Mouse (Mus musculus) midbrain, postnatal 0 days (tissue): ENCODE data around the gene Hist1h2bl. TPM values are rescaled to one million over a fixed set of nuclear protein-coding genes. Genes with fewer than 3 reads are reported as not detected.
"Not testable (repeated sequence)": the region's sequence is repeated elsewhere in the genome, so short reads cannot be mapped to it uniquely, and the experiment has no call there.

Source experiments
- ATAC-seq: fragments of 200-750 bp; cut with Nextera tagmentation; 2 replicates; pipeline ENCODE4 v1.8.0; 2017; ENCODE audit warnings: moderate number of reproducible peaks, mild to moderate bottlenecking, moderate TSS enrichment, moderate library complexity; ENCODE audit not compliant: low FRiP score
- DNase-seq: peaks from one replicate; pipeline ENCODE4 v3.0.0-alpha.2; 2015; ENCODE audit warnings: low spot score
- H3K27ac ChIP-seq: fragments of 300-500 bp; sonication (generic); 2 replicates; pipeline ENCODE4 v1.5.1; 2014; ENCODE audit warnings: low read depth, mild to moderate bottlenecking, low read length, mixed read lengths
- H3K27me3 ChIP-seq: fragments of 300-500 bp; sonication (generic); 2 replicates; pipeline ENCODE4 v1.6.1; 2014; ENCODE audit warnings: low read length, control low read depth, mixed read lengths; ENCODE audit not compliant: insufficient read depth
- H3K36me3 ChIP-seq: fragments of 300-500 bp; sonication (generic); 2 replicates; pipeline ENCODE4 v1.6.1; 2014; ENCODE audit warnings: low read length, control low read depth, mixed read lengths; ENCODE audit not compliant: insufficient read depth
- H3K4me1 ChIP-seq: fragments of 300-500 bp; sonication (generic); 2 replicates; pipeline ENCODE4 v1.6.1; 2014; ENCODE audit warnings: mild to moderate bottlenecking, control low read depth, antibody characterized with exemption, low read length, mixed read lengths; ENCODE audit not compliant: insufficient read depth
- H3K4me2 ChIP-seq: fragments of 300-500 bp; sonication (generic); 2 replicates; pipeline ENCODE4 v1.6.1; 2014; ENCODE audit warnings: low read depth, mild to moderate bottlenecking, low read length, mixed read lengths; ENCODE audit not compliant: poor library complexity, severe bottlenecking
- H3K4me3 ChIP-seq: fragments of 300-500 bp; sonication (generic); 2 replicates; pipeline ENCODE4 v1.5.1; 2014; ENCODE audit warnings: low read depth, mild to moderate bottlenecking, low read length, moderate library complexity
- H3K9ac ChIP-seq: fragments of 300-500 bp; sonication (generic); replicated peaks from 2 replicates; pipeline ENCODE4 v1.6.1; 2014; ENCODE audit warnings: mild to moderate bottlenecking, low read length, moderate library complexity, mixed read lengths; ENCODE audit not compliant: poor library complexity, severe bottlenecking
- H3K9me3 ChIP-seq: fragments of 300-500 bp; sonication (generic); 2 replicates; pipeline ENCODE4 v1.6.1; 2016; ENCODE audit warnings: low read length, control low read depth
- CTCF ChIP-seq: IDR thresholded peaks from 2 replicates; pipeline ENCODE4 v1.5.1; 2016; ENCODE audit warnings: antibody characterized with exemption, mild to moderate bottlenecking
- WGBS: fragments of 180-500 bp; shearing (Covaris S2); extraction: QIAGEN DNeasy Blood & Tissue Kit; methylation state at CpG from one replicate; pipeline ENCODE4 v1.1.7; 2014; 5-methylcytosine and 5-hydroxymethylcytosine counted together
- polyA plus RNA-seq: library from polyadenylated mRNA; unstranded; fragments of >200 nt; fragmentation: Nextera tagmentation; extraction: Ambion mirVana; gene quantifications from 2 replicates; pipeline ENCODE4 v1.2.1, GENCODE M21; 2015
- total RNA-seq: library from RNA; depleted of rRNA; stranded (reverse); fragments of >200 nt; gene quantifications from 2 replicates; pipeline ENCODE4 v1.2.3, GENCODE M21; 2014; rRNA removed

Hist1h2bl gene
- total RNA-seq (87.0 and 175 TPM in 2 replicates), polyA plus RNA-seq (not detected in 2 replicates)

DNA sequence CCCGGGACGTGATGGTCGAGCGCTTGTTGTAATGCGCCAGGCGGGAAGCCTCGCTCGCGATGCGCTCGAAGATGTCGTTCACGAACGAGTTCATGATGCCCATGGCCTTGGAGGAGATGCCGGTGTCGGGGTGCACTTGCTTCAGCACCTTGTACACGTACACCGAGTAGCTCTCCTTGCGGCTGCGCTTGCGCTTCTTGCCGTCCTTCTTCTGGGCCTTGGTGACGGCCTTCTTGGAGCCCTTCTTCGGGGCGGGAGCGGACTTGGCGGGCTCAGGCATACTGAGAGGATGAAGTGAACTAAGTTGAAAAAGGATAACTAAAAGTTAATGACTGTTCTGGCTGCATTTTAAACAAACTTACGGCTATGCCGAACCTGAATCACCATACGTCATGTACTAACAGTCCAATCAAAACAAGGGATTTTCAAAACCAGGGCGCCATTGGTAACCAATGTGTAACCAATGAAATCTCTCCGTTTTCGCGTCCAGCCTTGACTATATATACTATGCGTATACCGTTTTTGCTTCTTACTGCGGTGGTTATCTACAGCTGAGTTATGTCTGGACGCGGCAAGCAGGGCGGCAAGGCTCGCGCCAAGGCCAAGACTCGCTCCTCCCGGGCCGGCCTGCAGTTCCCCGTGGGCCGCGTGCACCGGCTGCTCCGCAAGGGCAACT, at the start of gene Hist1h2bl, which contains the start of gene Hist1h2ai:
Gene Hist1h2bl (minus strand): TSS at position 280 of the 676 bp plus-strand sequence.
Gene Hist1h2ai (plus strand): TSS at position 559 of the 676 bp plus-strand sequence.
- under 1% methylated on average over 24 of the region's 50 CpGs for WGBS

DNA sequence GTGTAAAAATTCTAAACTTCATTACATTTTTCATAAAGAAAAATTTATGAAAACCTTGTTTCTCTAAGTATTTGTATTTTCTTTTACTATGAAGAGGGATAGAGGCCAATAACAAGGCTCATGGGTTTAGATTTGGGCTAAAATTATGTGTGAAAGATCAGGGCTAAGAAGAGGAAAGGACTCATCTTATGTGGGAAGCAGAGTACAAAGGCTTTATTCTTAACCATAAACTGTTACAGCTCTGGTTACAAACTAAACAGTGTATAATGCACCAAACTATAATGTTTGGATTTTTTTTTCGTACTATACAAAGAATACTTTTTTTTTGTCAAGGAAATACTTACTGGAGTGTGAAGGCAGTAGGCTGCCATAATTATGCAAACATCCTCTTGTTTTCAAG, 39.8 kb upstream of the Hist1h2bl start:
- WGBS = 77% methylated on average over 1 of the region's 1 CpGs
- Histone ChIP-seq H3K27ac (no peak overlapping the region), H3K36me3 (no peaks in the 10 kb centered on the region), H3K9me3 (no peaks in the 10 kb centered on the region), H3K27me3 (no peaks in the 10 kb centered on the region), H3K4me1 (no peaks in the 10 kb centered on the region), H3K4me3 (no peak overlapping the region), H3K4me2 (no peak overlapping the region), H3K9ac (no peak overlapping the region)
- no peak for TF ChIP-seq CTCF
- no peak for DNase-seq
- no peak for ATAC-seq

More for the DNA sequence above, at the start of gene Hist1h2bl, which contains the start of gene Hist1h2ai:
- not testable (repeated sequence) for H3K36me3 ChIP-seq, H3K4me1 ChIP-seq, H3K27me3 ChIP-seq, H3K9me3 ChIP-seq
- Histone ChIP-seq H3K4me3 (peak within 1 kb of the TSS; percentile 38), H3K9ac (peak within 1 kb of the TSS; percentile 50; the same call in 1 of the 2 replicates), H3K4me2 (peak within 1 kb of the TSS; percentile 73), H3K27ac (peak within 1 kb of the TSS; percentile 71)
- ATAC-seq (peak; percentile 96), DNase-seq (peak; percentile 98)

DNA sequence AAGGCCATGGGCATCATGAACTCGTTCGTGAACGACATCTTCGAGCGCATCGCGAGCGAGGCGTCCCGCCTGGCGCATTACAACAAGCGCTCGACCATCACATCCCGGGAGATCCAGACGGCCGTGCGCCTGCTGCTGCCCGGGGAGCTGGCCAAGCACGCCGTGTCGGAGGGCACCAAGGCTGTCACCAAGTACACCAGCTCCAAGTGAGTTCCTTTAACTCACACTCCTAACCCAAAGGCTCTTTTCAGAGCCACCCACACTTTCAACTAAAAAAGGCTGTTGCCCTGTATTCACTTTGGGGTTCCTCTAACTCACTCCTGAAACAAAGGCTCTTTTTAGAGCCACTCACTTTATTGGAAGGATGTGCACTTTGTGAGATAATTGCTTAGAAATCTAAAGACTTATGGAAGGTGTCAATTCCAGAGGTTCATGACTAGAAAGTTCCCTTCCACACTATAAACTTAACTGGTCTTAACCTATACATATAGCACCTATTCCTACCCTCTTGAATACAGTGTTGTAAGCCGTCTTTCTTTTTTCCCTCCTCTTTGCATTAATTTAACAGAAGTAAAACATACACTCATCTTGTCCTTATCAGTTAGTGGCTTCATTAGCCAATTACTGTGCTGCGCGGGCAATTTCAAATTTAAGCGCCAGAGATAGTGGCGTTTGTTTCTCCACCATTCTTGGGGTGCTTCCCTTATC, 38.5 kb upstream of the Hist1h2bl start:
- H3K4me2 ChIP-seq = peak overlapping the region; percentile 61
- H3K4me3 ChIP-seq = peak overlapping the region; percentile 39
- not testable (repeated sequence) for H3K9ac ChIP-seq, H3K4me1 ChIP-seq, H3K36me3 ChIP-seq, H3K9me3 ChIP-seq, ATAC-seq, H3K27me3 ChIP-seq
- under 1% methylated on average over 23 of the region's 26 CpGs for WGBS
- DNase-seq = peak; percentile 67
- H3K27ac ChIP-seq = peak overlapping the region; percentile 84; the same call in 1 of the 2 replicates

DNA sequence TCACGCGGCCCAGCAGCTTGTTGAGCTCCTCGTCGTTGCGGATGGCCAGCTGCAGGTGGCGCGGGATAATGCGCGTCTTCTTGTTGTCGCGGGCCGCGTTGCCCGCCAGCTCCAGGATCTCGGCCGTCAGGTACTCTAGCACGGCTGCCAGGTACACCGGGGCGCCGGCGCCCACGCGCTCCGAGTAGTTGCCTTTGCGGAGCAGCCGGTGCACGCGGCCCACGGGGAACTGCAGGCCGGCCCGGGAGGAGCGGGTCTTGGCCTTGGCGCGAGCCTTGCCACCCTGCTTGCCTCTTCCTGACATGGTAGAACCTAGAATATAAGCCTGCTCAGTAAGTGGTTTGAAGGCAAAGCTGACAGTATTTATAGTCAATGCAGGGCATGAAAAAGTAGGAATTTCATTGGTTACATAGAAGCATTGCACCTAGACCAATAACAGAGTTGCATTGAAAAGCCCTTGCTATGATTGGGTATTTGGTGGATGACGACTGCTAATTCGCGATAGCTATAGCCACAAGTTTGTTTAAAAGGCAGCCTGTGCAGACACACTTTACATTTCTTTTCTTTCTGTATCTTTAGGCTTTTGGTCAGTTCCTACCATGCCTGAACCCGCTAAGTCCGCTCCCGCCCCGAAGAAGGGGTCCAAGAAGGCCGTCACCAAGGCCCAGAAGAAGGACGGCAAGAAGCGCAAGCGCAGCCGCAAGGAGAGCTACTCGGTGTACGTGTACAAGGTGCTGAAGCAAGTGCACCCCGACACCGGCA, 37.8 kb upstream of the Hist1h2bl start, which contains the start of the genes Hist1h2ak and Hist1h2bn:
Gene Hist1h2ak (minus strand): TSS at position 304 of the 762 bp plus-strand sequence.
Gene Hist1h2bn (plus strand): TSS at position 600 of the 762 bp plus-strand sequence.
- H3K4me2 ChIP-seq = peak within 1 kb of the TSS; percentile 61
- not testable (repeated sequence) for H3K36me3 ChIP-seq, H3K9me3 ChIP-seq, H3K4me1 ChIP-seq, H3K27me3 ChIP-seq
- peak within 1 kb of the TSS; percentile 84 for H3K27ac ChIP-seq
- peak; percentile 97 for ATAC-seq
- 0 out of 2 replicates have a peak within 1 kb of the TSS, but pooled peaks have one; percentile 24 for H3K9ac ChIP-seq
- DNase-seq = peak; percentile 97
- peak within 1 kb of the TSS; percentile 39 for H3K4me3 ChIP-seq
- under 1% methylated on average over 30 of the region's 50 CpGs for WGBS
- TF ChIP-seq CTCF = peak; percentile 41

DNA sequence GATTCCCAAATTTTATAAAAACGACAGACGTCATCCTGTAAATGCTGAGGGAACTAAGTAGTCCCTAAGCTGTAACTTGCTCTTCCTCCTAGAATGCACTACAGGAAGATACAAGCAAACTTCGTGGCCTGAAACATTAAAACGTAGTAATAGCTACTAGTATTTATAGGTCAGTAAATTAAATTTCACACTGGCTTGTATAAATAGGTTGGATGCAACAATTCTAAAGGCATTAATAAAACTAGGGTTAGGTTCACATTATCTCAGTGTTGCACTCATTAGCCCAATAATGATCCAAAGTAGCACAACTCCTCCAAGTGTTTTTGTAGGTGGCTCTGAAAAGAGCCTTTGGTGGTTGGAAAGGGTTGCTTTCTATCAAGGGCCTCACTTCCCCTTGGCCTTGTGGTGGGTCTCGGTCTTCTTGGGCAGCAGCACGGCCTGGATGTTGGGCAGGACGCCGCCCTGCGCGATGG, 37.1 kb upstream of the Hist1h2bl start:
- H3K27ac ChIP-seq = peak overlapping the region; percentile 84
- H3K9me3 ChIP-seq = no peaks in the 10 kb centered on the region
- ATAC-seq (no peak), DNase-seq (no peak)
- no peaks in the 10 kb centered on the region for H3K36me3 ChIP-seq
- H3K9ac ChIP-seq = 0 out of 2 replicates have a peak overlapping the region, but pooled peaks have one; percentile 24
- under 1% methylated on average over 10 of the region's 10 CpGs for WGBS
- H3K4me2 ChIP-seq = peak overlapping the region; percentile 61
- no peaks in the 10 kb centered on the region for H3K27me3 ChIP-seq
- TF ChIP-seq CTCF = no peak
- peak overlapping the region; percentile 39 for H3K4me3 ChIP-seq
- no peaks in the 10 kb centered on the region for H3K4me1 ChIP-seq
